Mouse (Mus musculus) adrenal gland, adult 2 months (tissue): Measurements from ENCODE around the gene Fgf4. TPM values are rescaled to one million over a fixed set of nuclear protein-coding genes. Genes with fewer than 3 reads are reported as not detected.
"Not testable (repeated sequence)": the region's sequence is repeated elsewhere in the genome, so short reads cannot be mapped to it uniquely, and the experiment has no call there.

Experiments
- DNase-seq: peaks from one replicate; pipeline ENCODE4 v3.0.0; 2021
- polyA plus RNA-seq: library from polyadenylated mRNA; depleted of rRNA; stranded (reverse); fragments of >200 nt; gene quantifications from 2 replicates; pipeline ENCODE4 v1.2.3, GENCODE M21; 2012
- total RNA-seq, 2 experiments: library from RNA; stranded (reverse); gene quantifications; 2 replicates each; pipeline ENCODE4 v1.2.3; 2021

Gene Fgf4
- total and polyA plus RNA-seq, 3 experiments, result not detected

- DNase-seq, result no peak
Observed at GRCm38 (mm10) chr7:144867161-144867560, 20.0 kb downstream of the Fgf4 start.

DNA sequence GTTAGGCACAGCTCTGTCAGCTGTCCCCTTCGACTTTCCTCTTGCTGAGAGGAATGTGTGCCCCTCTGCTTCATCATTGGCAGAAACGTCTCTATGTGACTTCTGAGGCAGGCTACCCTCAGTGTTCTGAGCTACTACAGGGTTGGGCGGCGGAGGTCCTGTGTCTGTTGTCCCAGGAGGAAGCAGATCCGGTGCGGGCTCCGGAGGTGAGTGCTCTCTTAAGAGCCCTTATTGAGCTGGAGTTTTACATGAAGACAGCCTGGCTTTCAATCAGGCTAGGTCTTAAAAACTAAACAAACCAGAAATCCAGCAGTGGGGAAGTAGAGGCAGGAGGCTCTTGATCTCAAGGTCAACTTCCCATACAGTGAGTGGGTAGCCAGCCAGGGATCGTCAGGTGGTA lies 20.4 kb downstream of the Fgf4 start:
- no peak for DNase-seq

DNA sequence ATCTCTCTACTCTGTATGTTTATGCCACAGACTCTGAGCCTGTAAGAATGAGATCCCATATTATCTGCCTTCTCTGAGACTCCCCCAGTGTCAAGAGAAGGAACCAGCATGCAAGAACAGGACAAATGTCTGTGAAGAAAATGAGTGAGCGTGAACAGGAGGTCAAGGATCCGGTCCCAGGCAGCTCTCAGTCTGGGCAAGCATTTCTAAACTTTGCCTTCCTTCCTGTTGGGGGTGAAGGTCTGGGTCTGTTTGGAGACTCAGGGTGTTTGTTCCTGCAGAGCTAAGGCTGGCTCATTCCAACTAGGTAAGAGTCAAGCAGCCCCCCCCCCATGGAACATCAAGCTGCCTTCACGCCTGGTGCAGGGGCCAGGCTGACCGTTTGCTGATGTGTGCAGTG lies 25.3 kb downstream of the Fgf4 start:
- DNase-seq, result no peak

DNA sequence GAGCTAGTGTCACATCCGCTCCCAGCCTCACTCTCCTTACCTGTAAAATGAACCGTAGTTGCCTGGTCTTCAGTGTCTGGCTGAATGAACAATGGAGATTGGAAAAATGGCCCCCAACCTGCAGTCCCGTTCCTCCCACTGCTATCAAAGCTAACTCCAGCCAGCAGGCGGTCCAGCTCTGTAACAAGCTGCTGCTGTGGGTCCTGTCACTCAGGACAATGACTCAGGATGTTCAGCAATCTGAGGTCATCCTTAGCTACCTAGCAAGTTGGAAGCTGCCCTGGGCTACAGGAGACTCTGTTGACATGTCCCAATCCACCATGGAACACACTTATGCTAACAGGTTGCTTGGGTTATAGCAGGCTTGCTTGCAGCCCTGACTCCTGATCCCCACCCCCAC lies 26.0 kb downstream of the Fgf4 start:
- DNase-seq, result peak; percentile 18

GRCm38 (mm10) chr7:144874226-144874625 lies 27.1 kb downstream of the Fgf4 start:
- peak; percentile 54 for DNase-seq

DNA sequence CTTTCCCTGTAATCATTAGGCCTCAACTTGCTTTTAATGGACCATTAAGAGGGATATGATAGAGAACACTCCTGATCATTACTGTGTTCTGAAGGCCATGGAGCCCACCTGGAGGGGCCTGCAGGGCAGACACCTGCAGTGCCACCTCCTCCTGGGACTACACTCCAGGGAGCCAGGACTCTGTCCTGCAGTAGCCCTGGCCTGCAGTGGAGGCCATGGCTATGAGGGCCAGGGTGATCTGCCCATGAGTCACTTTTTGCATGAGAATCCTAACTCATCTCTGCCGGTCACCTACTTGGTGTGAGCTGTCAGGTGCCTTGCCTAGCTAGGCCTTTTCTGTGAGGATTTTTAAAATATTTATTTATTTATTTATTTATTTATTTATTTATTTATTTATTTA lies 31.2 kb downstream of the Fgf4 start:
- DNase-seq, result peak; percentile 75

GRCm38 (mm10) chr7:144883106-144883505 lies 35.9 kb downstream of the Fgf4 start:
- DNase-seq, result no peak

DNA sequence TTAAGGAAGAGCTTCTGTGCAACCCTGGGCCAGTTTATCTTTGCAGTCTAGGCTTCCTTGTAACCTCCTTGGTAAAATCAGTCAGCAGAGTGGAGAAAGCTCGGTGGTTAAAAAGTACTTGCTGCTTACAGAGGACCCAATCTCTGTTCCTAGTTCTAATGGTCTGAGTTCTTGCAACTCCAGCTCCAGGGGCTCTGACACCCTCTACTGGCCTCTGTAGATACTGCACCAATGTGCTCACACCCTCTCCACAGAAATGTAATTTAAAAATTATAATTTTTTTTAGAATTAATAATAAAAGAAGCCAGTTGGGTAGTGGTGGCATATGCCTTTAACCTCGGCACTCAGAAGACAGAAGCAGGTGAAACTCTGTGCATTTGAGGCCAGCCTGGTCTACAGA lies 40.5 kb downstream of the Fgf4 start:
- no peak for DNase-seq

GRCm38 (mm10) chr7:144888564-144889299 lies 41.6 kb downstream of the Fgf4 start:
- peak; percentile 80 for DNase-seq

DNA sequence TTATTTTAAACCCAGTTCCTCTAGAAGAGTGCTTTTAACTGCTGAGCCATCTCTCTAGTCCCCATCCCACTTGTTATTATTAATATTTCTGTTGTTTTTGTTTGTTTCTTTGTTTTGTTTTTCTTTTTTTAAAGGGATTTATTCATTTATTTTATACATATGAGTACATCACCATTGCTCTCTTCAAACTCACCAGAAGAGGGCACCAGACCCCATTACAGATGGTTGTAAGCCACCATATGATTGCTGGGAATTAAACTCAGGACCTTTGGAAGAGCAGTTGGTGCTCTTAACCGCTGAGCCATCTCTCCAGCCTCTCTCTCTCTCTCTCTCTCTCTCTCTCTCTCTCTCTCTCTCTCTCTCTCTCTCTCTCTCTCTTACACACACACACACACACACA lies 43.5 kb downstream of the Fgf4 start:
- not testable (repeated sequence) for DNase-seq

GRCm38 (mm10) chr7:144891863-144892262 lies 44.7 kb downstream of the Fgf4 start:
- no peak for DNase-seq

DNA sequence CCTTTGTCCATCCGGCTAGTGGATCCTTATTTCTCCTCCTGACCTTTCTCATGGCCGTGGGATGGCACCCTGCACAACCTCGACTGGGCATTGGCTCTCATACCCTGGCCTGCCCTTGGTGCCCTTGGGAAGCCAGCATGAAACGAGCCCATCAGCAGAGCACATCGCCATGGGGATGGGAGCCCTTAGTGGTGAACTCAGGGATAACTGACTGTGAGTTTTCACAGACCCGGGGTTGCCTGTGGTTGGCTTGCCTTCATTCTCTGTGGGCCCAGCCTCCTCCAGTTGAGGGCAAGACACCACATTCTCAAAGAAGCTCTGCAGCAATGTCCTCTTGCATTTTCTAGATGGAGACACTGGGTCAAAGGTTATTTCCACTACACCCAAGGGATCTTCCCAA lies 45.2 kb downstream of the Fgf4 start:
- no peak for DNase-seq

- no peak for DNase-seq
Observed at GRCm38 (mm10) chr7:144894191-144894590, 47.0 kb downstream of the Fgf4 start.

DNA sequence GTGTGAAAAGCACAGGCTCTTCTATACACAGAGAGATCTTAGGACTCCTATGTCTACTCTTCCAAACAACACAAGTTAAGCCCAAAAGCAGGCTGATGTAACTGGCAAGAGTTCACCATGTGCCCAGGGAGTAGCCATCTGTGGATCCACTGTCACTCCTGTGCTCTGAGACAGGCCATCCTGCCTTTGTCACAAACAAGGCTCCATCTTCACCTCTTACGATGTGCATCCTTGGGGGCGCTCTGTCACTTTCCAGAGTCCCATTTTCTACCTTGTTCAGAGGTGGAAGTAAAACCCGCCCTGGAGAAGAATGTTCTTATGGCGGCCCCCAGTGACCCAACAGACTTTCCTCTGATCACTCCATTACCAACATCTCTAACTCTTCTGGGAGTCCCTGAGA lies 47.5 kb downstream of the Fgf4 start:
- no peak for DNase-seq

DNA sequence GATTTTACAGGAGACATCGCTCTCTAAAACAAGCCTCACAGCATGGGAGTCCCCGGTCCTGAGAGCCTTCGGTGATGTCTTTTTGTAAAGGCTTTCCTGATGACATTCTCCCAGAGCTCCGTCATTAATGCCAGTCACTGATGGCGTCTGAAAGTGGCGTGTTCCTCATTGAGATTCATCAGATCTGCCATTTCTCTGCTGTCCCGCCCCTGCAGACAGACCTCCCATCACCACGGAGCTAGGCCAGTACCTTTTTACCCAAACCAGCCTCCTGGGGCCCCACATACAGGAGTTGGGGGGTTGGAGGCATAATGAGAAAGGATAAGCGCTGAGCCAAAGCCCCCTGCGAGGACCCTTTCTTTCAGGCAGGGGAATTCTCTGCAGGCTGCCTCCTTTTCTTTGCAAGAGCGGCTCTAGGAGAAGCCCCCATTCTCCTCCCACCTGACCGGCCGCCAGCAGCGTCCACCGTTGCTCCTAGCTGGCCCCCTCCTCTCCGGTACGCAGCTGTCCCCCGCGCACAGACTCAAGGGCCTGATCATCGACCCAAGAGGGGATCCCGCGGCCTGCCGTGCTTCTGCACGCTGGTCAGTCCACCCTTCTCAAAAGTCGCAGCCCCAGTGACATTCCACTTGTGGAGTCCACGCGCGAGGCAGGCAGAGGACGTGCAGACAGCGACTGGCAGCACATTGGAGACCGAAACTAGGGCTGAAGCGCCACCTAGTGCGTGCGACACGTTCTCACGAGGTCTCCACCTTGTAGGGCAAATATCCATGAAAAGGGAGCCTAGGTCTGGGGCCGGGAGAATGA lies 48.3 kb downstream of the Fgf4 start:
- peak; percentile 76 for DNase-seq

- DNase-seq, result no peak
Observed at GRCm38 (mm10) chr7:144896294-144897218, 49.4 kb downstream of the Fgf4 start, which contains the start of gene Fgf15. Gene Fgf15, plus strand, starts transcription at chr7:144896531.

GRCm38 (mm10) chr7:144898506-144898905 lies 51.3 kb downstream of the Fgf4 start:
- no peak for DNase-seq

DNA sequence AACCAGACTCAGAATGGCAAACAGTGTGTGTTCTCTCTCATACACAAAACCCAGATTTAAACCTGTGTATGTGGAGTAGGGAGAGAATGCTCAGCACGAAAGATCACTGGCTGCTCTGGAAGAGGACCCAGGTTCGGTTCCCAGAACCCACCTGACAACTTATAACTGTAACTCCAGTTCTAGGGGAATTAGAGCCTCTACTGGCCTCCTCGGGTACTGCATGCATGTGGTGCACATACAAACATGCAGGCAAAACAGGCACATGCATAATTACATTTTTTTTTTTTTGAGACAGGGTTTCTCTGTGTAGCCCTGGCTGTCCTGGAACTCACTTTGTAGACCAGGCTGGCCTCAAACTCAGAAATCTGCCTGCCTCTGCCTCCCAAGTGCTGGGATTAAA lies 58.3 kb downstream of the Fgf4 start:
- not testable (repeated sequence) for DNase-seq

GRCm38 (mm10) chr7:144906708-144907397 lies 59.7 kb downstream of the Fgf4 start:
- peak; percentile 33 for DNase-seq

DNA sequence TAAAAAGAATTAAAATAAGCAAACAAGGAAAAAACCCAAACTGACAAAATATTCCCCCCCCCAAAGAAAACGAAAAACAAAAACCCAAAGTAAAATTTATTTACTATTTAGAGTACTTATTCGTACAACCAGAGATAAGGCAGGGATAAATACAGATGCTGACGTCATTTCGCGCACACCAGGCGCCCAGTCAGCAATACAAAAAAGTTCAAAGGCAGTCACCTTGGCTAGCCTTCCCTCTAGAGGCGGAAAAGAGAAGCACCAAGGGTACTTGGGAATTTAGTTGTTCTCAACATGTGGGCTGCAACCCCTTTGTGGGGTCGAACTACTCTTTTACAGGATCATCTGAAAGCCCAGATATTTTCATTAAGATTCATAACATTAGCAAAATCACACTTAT lies 60.6 kb downstream of the Fgf4 start:
- no peak for DNase-seq

DNA sequence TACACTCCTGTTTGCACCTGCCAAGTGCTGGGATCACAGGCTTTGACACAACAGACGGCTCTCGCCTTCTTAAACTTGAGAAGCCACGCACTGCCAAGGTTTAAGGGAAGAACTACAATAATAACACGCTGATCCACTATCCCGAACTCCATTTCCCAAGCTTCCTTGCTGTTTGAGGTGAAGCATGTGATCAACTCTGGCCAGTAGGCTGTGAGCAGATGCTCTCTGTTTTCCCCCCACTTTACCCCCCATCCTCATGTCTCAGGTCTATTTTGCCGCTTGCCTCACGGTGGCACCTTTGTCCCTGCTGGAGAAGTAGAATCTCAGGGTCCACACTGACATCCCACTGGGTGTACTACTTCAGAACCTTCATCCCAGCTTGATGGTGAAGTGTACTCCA lies 61.5 kb downstream of the Fgf4 start:
- no peak for DNase-seq

DNA sequence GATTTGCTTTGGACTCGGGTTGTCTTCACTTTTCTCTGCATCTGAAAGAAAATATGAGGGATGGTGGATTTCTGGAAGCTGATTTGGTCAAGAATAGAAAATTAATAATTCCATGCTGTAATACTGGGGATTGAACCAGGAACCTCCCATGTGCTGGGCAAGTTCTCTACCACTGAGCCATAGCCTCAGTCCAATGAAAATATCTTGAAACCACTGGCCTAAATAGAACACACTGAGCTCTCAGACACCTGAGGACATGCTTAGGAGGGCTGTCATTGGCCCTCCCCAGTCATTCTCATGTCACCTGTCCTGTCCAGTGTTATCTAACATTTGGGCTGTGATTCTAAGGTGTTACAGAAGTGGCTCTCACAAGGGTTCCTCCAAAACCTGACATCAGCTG lies 64.0 kb downstream of the Fgf4 start:
- DNase-seq, result no peak
